Mouse (Mus musculus): Measurements from ENCODE around the gene Aox2. TPM values are rescaled to one million over a fixed set of nuclear protein-coding genes. Genes with fewer than 3 reads are reported as not detected.

The Aox2 gene
- polyA plus RNA-seq, 1 experiment from 2014 or later: not detected

DNA sequence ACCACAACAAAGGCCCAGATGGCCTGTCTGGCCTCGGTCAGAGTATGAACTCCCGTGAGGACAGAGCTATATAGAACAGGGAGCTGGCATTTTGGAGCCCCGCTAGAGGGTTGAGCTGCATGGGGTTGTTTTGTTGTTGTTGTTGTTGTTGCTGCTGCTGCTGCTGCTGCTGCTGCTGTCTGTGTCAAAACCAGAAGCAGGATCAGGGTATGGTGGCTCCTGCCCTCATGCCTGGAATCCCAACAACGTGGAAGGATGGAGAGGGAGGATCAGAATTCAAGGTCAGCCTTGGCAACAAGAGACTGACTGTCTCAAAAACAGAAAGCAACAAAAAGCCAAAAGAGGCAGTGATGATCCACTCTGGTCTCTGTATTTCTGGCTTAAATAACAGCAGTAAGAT lies 18.7 kb downstream of the Aox2 start:
- no peaks in the 10 kb centered on the region for H3K9me3 ChIP-seq (ENCODE audit: control insufficient read depth, low read length)
- no peaks in the 10 kb centered on the region for H3K36me3 ChIP-seq (ENCODE audit: control insufficient read depth, insufficient read depth, low read length)
- H3K9ac ChIP-seq (ENCODE audit: low read length): no peak overlapping the region
- no peak overlapping the region for H3K4me3 ChIP-seq (ENCODE audit: low read length)
- WGBS: 56% methylated on average over 4 of the region's 4 CpGs
- H3K27me3 ChIP-seq (ENCODE audit: control insufficient read depth, insufficient read depth, low read depth, low read length): no peaks in the 10 kb centered on the region
- H3K27ac ChIP-seq (ENCODE audit: low read length): no peak overlapping the region
- no peak for ATAC-seq (ENCODE audit: low read depth)
- no peak overlapping the region for H3K4me2 ChIP-seq (ENCODE audit: low read depth, low read length)
- H3K4me1 ChIP-seq (replicated peaks; ENCODE audit: control insufficient read depth, insufficient read depth, low read length): peaks cover 5% of the 10 kb centered on the region; the same call in 1 of the 2 replicates

GRCm38 (mm10) chr1:58298347-58298746 lies 20.2 kb downstream of the Aox2 start:
- H3K9me3 ChIP-seq (ENCODE audit: control insufficient read depth, low read length): no peaks in the 10 kb centered on the region
- no peaks in the 10 kb centered on the region for H3K36me3 ChIP-seq (ENCODE audit: control insufficient read depth, insufficient read depth, low read length)
- H3K4me3 ChIP-seq (ENCODE audit: low read length): no peak overlapping the region
- 63% methylated on average over 6 of the region's 6 CpGs for WGBS
- no peaks in the 10 kb centered on the region for H3K4me1 ChIP-seq (replicated peaks; ENCODE audit: control insufficient read depth, insufficient read depth, low read length)
- no peak overlapping the region for H3K27ac ChIP-seq (ENCODE audit: low read length)
- H3K27me3 ChIP-seq (ENCODE audit: control insufficient read depth, insufficient read depth, low read depth, low read length): no peaks in the 10 kb centered on the region
- no peak overlapping the region for H3K9ac ChIP-seq (ENCODE audit: low read length)
- no peak overlapping the region for H3K4me2 ChIP-seq (ENCODE audit: low read depth, low read length)
- ATAC-seq (ENCODE audit: low read depth): no peak

DNA sequence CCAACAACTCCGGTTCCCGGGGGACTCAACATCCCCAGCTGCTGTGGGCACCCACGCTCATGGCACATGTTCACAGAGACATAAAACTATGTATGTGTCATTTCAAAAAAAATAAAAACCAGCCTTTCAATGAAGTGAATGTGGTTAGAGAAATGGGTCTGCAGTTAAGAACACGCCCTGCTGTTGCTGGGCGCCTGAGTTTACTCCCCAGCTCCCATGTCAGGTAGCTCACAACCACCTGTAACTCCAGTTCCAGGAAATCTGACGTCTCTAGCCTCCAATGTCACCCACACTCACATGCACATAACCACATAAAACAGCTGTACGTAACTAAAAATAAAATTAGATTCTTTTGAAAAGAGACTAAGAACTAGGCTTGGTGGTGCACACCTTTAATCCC lies 22.9 kb downstream of the Aox2 start:
- Histone ChIP-seq H3K9me3 (ENCODE audit: control insufficient read depth, low read length) (no peaks in the 10 kb centered on the region), H3K4me3 (ENCODE audit: low read length) (no peak overlapping the region), H3K27me3 (ENCODE audit: control insufficient read depth, insufficient read depth, low read depth, low read length) (no peaks in the 10 kb centered on the region), H3K4me2 (ENCODE audit: low read depth, low read length) (no peak overlapping the region), H3K27ac (ENCODE audit: low read length) (no peak overlapping the region), H3K36me3 (ENCODE audit: control insufficient read depth, insufficient read depth, low read length) (no peaks in the 10 kb centered on the region), H3K4me1 (replicated peaks; ENCODE audit: control insufficient read depth, insufficient read depth, low read length) (no peaks in the 10 kb centered on the region), H3K9ac (ENCODE audit: low read length) (no peak overlapping the region)
- 89% methylated on average over 7 of the region's 7 CpGs for WGBS
- ATAC-seq (ENCODE audit: low read depth): no peak

GRCm38 (mm10) chr1:58302015-58302414 lies 23.9 kb downstream of the Aox2 start:
- Histone ChIP-seq H3K4me2 (ENCODE audit: low read depth, low read length) (no peak overlapping the region), H3K4me1 (replicated peaks; ENCODE audit: control insufficient read depth, insufficient read depth, low read length) (no peaks in the 10 kb centered on the region), H3K36me3 (ENCODE audit: control insufficient read depth, insufficient read depth, low read length) (no peaks in the 10 kb centered on the region), H3K27me3 (ENCODE audit: control insufficient read depth, insufficient read depth, low read depth, low read length) (no peaks in the 10 kb centered on the region), H3K9me3 (ENCODE audit: control insufficient read depth, low read length) (no peaks in the 10 kb centered on the region), H3K4me3 (ENCODE audit: low read length) (no peak overlapping the region), H3K27ac (ENCODE audit: low read length) (no peak overlapping the region), H3K9ac (ENCODE audit: low read length) (no peak overlapping the region)
- 72% methylated on average over 6 of the region's 6 CpGs for WGBS
- ATAC-seq (ENCODE audit: low read depth): no peak

GRCm38 (mm10) chr1:58303009-58303408 lies 24.9 kb downstream of the Aox2 start:
- 75% methylated on average over 6 of the region's 6 CpGs for WGBS
- Histone ChIP-seq H3K9me3 (ENCODE audit: control insufficient read depth, low read length) (no peaks in the 10 kb centered on the region), H3K27me3 (ENCODE audit: control insufficient read depth, insufficient read depth, low read depth, low read length) (no peaks in the 10 kb centered on the region), H3K27ac (ENCODE audit: low read length) (no peak overlapping the region), H3K36me3 (ENCODE audit: control insufficient read depth, insufficient read depth, low read length) (no peaks in the 10 kb centered on the region), H3K4me2 (ENCODE audit: low read depth, low read length) (no peak overlapping the region), H3K4me3 (ENCODE audit: low read length) (no peak overlapping the region), H3K9ac (ENCODE audit: low read length) (no peak overlapping the region), H3K4me1 (replicated peaks; ENCODE audit: control insufficient read depth, insufficient read depth, low read length) (no peaks in the 10 kb centered on the region)
- no peak for ATAC-seq (ENCODE audit: low read depth)

DNA sequence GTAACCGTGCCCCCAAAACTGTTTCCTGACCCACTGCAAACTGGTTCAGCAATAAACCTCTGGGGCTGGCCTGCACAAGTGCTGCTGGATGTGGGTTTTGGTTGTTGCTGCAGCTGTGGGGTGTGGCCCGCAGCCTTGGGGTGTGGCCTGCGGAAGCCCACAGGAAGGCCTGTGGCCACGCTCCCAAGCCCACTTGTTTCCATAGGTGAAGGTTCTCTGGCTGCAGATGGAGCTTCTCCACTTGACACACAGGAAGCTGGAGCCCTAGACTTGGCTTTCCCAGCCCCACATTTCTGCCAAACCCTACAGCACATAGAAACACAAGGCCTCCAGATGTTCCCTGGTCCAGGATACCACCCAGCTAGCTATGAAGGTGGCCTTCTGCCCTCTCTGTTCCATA lies 25.6 kb downstream of the Aox2 start:
- Histone ChIP-seq H3K9me3 (ENCODE audit: control insufficient read depth, low read length) (no peaks in the 10 kb centered on the region), H3K4me2 (ENCODE audit: low read depth, low read length) (no peak overlapping the region), H3K4me1 (replicated peaks; ENCODE audit: control insufficient read depth, insufficient read depth, low read length) (no peaks in the 10 kb centered on the region), H3K4me3 (ENCODE audit: low read length) (no peak overlapping the region), H3K27ac (ENCODE audit: low read length) (no peak overlapping the region), H3K9ac (ENCODE audit: low read length) (no peak overlapping the region), H3K36me3 (ENCODE audit: control insufficient read depth, insufficient read depth, low read length) (no peaks in the 10 kb centered on the region), H3K27me3 (ENCODE audit: control insufficient read depth, insufficient read depth, low read depth, low read length) (no peaks in the 10 kb centered on the region)
- WGBS: 72% methylated on average over 4 of the region's 4 CpGs
- peak; percentile 87 for ATAC-seq (ENCODE audit: low read depth)

DNA sequence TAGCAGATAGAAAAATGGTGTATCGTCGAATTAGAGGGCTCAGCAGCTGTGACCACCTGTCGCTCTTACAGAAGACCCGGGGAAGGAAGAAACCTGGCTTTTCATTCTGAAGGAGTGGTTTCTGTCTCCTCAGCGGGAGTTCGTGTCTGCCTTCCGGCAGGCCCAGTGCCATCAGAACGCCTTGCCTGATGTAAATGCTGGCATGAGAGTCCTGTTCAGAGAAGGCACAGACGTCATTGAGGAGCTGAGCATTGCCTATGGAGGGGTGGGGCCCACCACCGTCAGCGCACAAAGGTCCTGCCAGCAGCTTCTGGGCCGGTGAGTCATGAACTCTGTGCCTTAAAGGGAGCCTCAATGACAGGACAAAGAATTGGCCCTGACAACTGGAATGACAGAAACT lies 26.2 kb downstream of the Aox2 start:
- Histone ChIP-seq H3K36me3 (ENCODE audit: control insufficient read depth, insufficient read depth, low read length) (no peaks in the 10 kb centered on the region), H3K4me1 (replicated peaks; ENCODE audit: control insufficient read depth, insufficient read depth, low read length) (no peaks in the 10 kb centered on the region), H3K27me3 (ENCODE audit: control insufficient read depth, insufficient read depth, low read depth, low read length) (no peaks in the 10 kb centered on the region), H3K4me3 (ENCODE audit: low read length) (no peak overlapping the region), H3K9ac (ENCODE audit: low read length) (no peak overlapping the region), H3K9me3 (ENCODE audit: control insufficient read depth, low read length) (no peaks in the 10 kb centered on the region), H3K4me2 (ENCODE audit: low read depth, low read length) (no peak overlapping the region), H3K27ac (ENCODE audit: low read length) (peak overlapping the region; percentile 21; the same call in 1 of the 2 replicates)
- ATAC-seq (ENCODE audit: low read depth): peak; percentile 71
- WGBS: 43% methylated on average over 12 of the region's 12 CpGs

GRCm38 (mm10) chr1:58307181-58307580 lies 29.1 kb downstream of the Aox2 start:
- no peak overlapping the region for H3K9ac ChIP-seq (ENCODE audit: low read length)
- H3K4me2 ChIP-seq (ENCODE audit: low read depth, low read length): no peak overlapping the region
- no peaks in the 10 kb centered on the region for H3K36me3 ChIP-seq (ENCODE audit: control insufficient read depth, insufficient read depth, low read length)
- H3K4me3 ChIP-seq (ENCODE audit: low read length): no peak overlapping the region
- ATAC-seq (ENCODE audit: low read depth): no peak
- H3K9me3 ChIP-seq (ENCODE audit: control insufficient read depth, low read length): no peaks in the 10 kb centered on the region
- no peaks in the 10 kb centered on the region for H3K27me3 ChIP-seq (ENCODE audit: control insufficient read depth, insufficient read depth, low read depth, low read length)
- no peaks in the 10 kb centered on the region for H3K4me1 ChIP-seq (replicated peaks; ENCODE audit: control insufficient read depth, insufficient read depth, low read length)
- H3K27ac ChIP-seq (ENCODE audit: low read length): no peak overlapping the region
- 45% methylated on average over 8 of the region's 8 CpGs for WGBS

- H3K27ac ChIP-seq (ENCODE audit: low read length): no peak overlapping the region
- no peaks in the 10 kb centered on the region for H3K9me3 ChIP-seq (ENCODE audit: control insufficient read depth, low read length)
- H3K36me3 ChIP-seq (ENCODE audit: control insufficient read depth, insufficient read depth, low read length): no peaks in the 10 kb centered on the region
- no peaks in the 10 kb centered on the region for H3K4me1 ChIP-seq (replicated peaks; ENCODE audit: control insufficient read depth, insufficient read depth, low read length)
- no peaks in the 10 kb centered on the region for H3K27me3 ChIP-seq (ENCODE audit: control insufficient read depth, insufficient read depth, low read depth, low read length)
- no peak overlapping the region for H3K4me2 ChIP-seq (ENCODE audit: low read depth, low read length)
- no peak for ATAC-seq (ENCODE audit: low read depth)
- no peak overlapping the region for H3K4me3 ChIP-seq (ENCODE audit: low read length)
- H3K9ac ChIP-seq (ENCODE audit: low read length): no peak overlapping the region
- WGBS: 90% methylated on average over 8 of the region's 8 CpGs
Measured at GRCm38 (mm10) chr1:58308594-58308993, 30.5 kb downstream of the Aox2 start.

DNA sequence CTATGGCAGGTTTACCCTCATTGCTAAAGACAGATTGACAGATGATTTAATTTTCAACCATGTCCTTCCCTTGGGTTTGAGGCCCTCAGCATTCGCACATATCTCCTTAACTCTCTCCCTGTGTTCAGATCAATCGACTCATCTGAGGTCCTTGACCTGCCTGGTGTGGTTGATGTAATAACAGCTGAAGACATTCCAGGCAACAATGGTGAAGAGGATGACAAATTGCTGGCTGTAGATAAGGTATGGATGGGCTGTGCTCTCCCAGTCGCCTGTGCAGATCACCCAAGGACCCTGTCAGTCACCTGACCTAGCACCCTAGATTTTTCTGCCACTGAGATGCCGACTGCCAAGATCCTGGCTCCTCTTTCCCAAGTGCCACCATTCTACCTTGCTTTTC lies 31.7 kb downstream of the Aox2 start:
- WGBS: 34% methylated on average over 4 of the region's 4 CpGs
- H3K27me3 ChIP-seq (ENCODE audit: control insufficient read depth, insufficient read depth, low read depth, low read length): no peaks in the 10 kb centered on the region
- no peak overlapping the region for H3K4me3 ChIP-seq (ENCODE audit: low read length)
- ATAC-seq (ENCODE audit: low read depth): no peak
- H3K36me3 ChIP-seq (ENCODE audit: control insufficient read depth, insufficient read depth, low read length): no peaks in the 10 kb centered on the region
- no peak overlapping the region for H3K27ac ChIP-seq (ENCODE audit: low read length)
- H3K4me1 ChIP-seq (replicated peaks; ENCODE audit: control insufficient read depth, insufficient read depth, low read length): no peaks in the 10 kb centered on the region
- no peak overlapping the region for H3K9ac ChIP-seq (ENCODE audit: low read length)
- no peak overlapping the region for H3K4me2 ChIP-seq (ENCODE audit: low read depth, low read length)
- H3K9me3 ChIP-seq (ENCODE audit: control insufficient read depth, low read length): no peaks in the 10 kb centered on the region
